Mouse (Mus musculus) NIH3T3 (cell line): ENCODE measurements around the gene Gpat3.

Experiments
- DNase-seq: peaks from one replicate; pipeline ENCODE4 v3.0.0-alpha.2; 2012; ENCODE audit warnings: low read depth

The Gpat3 gene

DNA sequence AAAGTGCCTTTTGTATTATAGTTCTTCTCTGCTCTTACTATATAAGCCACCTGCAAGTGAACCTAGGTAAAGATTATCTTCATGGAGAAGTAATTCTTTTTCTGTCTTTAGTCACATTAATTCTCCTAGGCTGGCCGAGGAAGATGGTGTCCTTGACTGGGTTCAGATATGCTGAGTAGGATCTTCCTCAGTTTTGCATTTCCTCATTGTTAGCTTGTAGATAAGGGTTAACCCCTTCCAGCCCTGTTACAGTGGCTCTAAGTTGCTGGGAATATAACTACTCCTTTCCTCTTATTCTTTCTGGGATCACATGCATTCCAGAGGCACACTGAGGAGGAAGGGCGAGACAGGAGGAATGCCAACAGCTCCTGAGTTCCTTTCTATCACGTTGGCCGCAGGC lies 15.6 kb downstream of the Gpat3 start:
- DNase-seq: no peak

DNA sequence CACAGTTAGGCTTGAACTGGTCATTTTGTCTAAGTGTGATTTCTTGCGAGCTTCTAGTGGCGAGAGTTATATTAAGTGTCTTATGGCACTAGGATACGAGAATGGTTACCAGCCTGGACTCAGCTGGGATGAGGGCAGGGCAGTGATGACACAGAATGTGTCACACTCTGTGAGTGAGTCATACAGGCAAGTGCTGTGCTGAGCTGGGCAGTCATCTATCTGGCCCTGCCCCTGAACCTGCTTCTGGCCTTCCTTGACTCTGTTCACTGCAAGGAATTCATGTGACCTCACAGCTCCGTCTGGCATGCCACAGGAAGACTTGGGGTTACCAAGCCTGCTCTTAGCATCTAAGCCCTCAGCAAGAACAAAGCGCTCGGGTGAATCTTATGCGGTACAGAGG lies 16.3 kb downstream of the Gpat3 start:
- DNase-seq: peak; percentile 58

DNA sequence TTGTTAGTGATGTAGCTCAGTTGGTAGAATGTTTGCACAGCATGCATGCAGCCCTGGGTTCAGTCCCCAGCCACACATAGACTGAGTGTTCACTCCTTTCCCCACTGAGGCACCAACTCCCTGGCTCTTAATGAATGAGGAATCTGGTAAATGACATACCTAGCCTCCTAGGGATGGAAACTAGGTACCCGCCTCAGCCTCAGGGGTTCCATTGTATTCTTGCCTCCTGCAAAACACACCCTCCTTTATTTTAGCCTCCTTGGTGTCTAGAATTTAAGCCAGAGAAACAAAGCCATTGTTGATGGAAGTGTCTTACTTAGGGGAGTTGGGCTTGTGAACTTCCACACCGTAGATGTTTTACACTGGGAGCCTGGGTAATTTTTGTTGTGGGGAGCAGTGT lies 17.6 kb downstream of the Gpat3 start:
- no peak for DNase-seq

DNA sequence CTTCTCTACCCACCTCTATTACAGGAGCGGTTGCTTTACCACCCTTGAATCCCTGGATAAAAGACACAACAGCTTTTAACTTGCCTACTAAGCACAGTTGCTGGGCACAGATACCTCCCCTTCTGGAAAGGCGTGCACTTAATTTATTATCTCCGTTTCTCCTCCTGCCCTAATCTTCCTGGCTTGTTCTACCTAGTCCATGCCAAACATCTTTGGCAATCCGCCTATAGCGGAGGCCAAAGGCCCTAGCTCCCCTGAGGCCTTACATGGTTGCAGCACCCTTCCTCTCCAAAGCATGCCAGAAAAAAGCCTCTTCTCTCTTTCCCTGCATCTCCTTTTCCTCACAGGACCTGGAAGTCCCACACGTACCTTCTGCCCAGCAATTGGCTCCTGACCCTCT lies 18.9 kb downstream of the Gpat3 start:
- DNase-seq: no peak

DNA sequence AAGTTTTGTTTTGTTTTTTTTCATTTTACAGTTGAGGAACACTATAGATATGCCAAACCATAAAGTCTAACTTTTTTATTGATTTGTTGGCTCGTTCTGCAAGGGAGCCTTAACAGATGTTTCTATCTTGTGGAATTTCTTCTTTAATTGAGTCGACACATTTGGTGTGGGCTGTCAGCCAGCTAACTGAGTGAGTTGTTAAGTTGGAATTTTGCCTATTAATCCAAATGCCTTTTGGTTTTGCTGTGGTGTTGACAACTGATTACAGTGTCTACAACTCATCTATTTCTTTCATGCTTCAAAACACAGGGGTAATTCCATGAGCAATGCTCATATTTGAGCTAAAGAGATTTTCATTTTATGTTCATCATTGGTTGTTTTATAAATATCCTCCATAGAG lies 20.7 kb downstream of the Gpat3 start:
- peak; percentile 78 for DNase-seq

DNA sequence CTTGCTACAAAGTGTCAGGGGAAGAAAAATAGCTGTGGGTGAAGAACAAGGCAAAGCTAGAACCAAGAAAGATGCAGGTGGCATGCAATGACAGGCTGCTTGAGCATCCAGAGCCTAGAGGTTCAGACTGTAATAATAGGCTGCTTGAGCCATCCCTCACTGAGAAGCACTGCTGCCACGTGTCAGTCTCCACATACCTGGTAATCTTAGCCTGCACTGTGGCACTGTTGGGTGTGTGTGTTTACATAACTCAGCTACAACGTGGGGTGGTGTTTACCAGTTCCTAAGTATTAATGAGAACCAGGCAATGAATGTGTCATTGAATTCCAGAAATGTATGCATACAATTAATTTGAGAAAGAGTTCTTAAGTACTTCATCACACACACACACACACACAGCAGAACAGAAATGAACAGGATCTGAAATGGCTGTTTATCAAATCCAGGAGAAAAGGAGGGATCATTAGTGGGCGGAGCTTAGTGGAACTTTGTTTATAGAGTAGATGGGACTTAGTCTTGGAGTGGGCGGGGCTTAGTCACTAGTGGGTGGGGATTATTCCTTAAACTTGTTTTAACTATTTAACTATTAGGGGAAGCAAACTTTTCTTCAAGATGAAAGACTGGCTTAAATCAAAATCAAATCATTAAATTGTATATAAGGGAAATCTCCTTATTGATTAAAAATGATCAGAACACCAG lies 23.8 kb downstream of the Gpat3 start:
- DNase-seq: peak; percentile 44

DNA sequence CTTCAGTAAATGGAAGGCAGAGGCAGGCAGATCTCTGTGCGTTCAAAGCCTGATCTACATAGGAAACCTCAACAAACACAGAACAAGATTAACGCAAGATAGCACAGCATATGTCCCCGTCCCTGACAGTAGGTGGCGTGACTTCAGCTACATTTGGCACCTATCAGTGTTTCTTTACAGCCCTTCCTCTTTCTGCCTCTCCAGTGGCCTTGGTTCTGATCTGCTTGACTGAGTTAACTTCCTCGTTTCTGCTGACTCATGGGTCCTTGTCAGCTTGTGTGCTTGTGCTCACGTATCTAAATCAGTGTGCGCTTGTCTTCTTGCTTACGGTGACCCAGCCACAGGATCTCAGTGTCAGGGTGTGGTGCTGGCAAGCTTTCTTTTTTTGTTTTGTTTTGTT lies 26.5 kb downstream of the Gpat3 start:
- DNase-seq: no peak

DNA sequence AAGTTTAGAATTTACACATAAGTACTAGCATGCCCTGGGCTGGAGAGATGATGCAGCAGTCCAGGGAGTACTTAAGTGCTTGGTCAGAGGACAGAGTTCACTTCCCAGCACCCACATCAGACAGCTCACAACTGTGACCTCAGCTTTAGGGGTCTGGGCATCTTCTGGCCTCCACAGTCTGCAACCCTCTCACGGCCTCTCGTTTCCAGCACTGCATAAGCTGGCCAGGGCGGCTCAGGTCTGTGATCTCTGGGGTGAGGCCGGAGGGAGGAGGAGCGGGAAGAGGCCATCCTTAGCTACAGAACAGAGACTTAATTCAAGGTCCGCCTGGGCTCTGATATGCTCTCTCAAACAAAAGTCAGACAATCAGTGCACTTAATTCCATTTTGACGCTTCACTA lies 29.2 kb downstream of the Gpat3 start:
- DNase-seq: no peak

DNA sequence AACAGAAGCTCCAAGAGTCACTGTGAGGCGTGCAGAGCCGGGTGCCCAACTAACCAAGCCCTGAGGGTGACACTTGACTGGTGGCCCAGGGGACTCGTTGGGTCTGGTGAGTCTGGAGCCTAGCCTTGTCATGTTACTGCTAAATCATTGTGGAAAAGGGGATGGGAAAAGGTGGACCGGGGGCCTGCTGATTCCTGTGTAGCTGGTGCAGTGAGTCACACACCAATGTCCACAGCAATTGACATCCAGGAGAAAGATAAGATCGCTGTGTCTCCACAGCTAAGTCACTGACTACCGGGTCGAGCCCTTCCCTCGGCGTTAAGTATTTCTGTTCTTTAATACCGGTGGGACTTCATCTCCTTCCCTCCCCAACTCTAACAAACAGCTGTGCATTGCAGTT lies 29.7 kb downstream of the Gpat3 start:
- no peak for DNase-seq

DNA sequence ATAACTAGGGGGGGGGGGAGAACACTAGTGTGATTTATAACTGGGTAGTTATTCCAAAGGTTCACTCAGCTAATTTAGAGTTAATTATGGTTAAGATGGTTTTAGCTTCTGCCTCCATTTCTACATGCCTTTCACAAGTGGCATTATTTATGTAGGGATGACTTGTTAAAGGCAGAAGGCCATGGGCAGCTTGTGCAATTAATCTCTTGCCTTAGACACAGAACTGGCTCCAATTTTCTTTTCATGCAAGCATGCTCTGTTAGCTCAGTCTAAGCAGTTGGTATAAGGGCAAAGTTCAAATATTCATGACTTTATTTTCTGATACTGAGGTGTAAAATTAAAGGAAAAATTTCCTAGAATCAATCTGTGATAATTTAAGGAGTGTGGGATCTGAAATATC lies 31.5 kb downstream of the Gpat3 start:
- no peak for DNase-seq

DNA sequence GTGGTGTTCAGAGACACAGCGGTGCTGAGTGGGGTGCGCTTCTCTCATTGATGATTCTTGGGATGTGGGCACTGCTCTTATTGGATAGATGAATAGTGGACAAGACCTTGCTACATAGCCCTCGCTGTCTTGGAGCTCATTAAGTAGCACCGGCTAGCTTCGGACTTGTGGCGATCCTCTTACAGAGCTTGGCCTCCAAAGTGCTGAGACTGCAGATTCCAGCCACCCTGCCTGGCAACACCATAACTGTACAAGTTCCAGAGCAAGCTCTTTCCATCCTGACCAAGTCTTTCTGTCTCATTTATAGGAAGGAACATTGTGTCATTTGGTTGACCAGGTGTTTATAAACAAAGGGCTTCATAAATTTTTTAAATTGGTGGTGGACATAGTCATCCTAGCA lies 39.7 kb downstream of the Gpat3 start:
- DNase-seq: no peak

DNA sequence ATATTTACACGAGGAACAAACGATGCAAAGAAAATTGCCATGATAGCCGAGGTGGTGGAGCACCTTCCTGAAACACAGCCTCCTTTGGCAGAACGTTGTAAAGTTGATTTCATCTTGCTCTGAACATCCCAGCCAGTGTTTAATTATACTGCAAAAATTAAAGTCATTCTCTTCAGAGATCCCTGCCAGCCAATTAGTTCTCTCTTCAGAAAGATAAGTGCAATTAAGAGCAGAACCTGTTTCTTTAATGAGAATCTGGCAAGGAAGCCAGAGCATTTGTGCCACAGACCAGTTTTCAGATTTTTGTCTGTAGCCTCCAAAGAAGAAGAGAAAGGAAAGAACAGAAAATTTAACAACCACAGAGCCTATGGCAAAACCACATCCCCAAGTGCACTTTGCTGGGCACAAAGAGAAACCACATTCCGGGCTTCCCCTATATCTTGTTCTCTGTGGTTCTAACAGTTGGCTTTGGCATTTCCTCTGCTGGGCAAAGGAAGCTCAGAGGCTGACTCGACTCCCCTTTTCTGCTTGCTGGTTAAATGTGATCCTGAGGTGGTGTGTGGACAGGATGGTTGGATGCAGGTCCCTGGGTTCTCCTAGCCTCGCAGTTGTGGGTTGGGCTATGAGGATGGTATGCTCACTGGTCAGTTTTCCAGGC lies 40.9 kb downstream of the Gpat3 start:
- DNase-seq: no peak

DNA sequence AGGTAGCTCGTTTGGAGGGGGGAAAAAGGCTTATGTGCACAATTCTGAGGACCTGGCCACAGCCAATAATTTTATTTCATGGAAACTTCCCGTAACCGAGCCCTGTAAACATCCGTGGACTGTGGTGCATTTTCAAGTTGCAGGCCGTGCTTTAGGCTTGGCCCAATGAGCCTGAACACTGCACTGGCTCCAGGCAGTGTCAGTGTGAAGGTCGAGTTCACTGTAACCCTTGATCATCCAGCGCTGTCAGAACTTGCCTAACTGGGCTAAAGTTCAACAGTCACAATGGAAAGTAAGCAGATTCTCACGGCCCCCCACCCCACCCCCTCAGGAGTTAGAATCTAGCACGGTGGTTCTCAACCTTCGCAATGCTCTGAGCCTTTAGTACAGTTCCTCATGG lies 50.7 kb downstream of the Gpat3 start:
- no peak for DNase-seq

DNA sequence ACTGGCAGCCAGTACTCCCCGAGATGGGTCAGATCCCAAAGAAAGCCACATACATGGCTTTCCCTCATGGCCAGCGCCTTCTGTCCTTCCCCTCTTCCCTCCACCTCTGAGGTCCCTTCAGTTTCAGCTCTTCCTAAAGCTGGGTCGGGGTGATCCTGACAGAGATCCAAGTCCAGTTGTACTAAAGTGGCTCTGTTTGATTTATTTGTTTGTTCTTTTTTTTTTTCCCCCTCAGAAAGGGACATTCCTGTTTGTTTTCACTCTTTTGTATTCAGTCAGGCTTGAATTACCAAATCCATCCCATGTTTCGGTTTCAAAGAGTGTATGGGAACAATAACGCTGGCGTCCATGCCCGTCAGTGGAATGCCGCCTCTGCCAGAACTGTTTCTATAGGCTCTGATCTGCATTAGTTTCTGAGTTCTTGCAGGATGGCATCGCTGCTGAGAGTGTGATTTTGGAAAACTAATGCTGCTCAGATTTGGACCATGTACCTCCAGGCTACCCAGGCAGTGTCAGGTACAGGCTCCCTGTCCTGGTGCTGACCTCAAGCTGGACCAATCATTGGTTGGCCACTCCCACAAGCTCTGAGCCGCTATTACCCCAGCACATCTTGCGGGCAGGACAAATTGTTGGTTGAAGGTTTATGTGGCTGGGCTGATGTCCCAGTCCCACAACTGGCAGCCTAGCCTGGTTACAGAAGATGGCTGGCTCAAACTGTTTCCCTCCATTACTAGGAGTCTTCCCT lies 54.4 kb downstream of the Gpat3 start:
- DNase-seq: no peak

DNA sequence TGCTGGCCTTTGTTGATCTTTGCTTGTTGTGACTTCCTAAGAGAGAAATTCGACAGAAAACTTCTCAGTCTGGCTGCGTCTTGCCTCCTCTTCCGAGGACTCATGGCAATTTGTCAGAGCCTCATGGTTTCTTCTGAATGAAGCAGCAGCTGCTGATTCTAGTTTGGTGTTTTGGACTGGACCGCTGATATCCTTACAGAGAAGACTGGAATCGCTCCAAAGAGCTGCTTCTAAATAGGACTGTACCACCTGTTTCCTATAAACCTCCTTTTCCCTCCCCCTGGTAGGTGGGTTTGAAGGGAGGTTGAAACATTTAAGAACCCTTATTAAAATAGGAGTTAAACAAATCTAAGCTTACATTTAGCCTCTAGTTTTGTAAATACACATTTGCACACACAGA lies 55.5 kb downstream of the Gpat3 start:
- no peak for DNase-seq

DNA sequence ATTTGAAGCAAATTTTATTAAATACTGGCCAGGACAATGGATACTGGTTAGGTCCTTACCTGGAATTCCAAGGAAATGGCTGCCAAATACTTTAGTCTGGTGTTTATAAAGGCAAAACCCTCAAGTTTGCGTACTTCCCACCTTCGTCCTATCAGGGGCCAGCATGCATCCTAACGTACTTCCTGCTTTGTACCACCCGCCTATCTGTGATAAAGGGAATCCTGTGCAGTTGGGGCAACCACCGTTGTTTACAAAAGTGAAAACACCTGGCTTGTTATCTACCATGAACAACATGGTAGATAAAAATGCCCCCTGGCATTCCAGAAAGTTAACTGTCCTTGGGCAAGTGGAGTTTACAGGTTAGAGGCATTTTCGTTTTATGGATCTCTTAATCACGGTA lies 63.0 kb downstream of the Gpat3 start:
- no peak for DNase-seq

DNA sequence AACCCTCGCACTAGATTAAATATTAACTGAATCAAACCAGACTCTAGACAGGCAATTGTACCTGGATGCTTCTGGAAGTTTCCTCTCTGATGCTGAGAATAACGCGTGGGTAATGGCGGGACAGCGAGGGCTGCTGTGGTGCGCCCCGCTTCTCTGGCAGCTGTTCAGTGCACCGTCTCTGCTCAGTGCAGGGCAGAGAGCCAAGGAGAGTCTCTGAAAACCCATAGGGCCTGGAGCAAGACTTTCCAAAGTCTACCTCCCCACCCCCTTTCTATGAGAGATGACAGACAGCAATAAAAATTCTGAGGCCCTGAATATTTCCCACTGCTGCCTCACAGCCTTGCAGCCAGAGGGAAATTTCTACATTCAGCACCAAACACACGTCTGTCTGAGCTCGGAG lies 63.4 kb downstream of the Gpat3 start:
- DNase-seq: no peak

DNA sequence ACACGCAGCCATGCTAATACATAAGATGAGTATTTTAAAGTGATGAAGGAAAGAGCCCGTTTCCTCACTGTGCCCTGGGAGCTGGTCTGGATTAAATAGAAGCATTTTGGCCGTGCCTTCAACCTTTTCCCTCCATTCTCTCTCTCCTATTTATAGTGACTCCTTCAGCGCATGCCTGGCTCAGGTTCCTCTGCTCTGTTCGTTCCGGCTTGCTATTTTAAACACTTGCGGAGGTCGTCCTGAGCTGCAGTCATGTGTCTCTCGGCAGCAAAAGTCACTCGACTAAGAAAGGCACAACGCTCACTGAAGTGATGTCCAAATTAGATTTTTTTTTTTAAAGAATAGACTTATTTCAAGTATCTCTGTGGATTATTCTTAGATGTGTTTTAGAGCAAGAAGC lies 64.2 kb downstream of the Gpat3 start:
- DNase-seq: no peak

DNA sequence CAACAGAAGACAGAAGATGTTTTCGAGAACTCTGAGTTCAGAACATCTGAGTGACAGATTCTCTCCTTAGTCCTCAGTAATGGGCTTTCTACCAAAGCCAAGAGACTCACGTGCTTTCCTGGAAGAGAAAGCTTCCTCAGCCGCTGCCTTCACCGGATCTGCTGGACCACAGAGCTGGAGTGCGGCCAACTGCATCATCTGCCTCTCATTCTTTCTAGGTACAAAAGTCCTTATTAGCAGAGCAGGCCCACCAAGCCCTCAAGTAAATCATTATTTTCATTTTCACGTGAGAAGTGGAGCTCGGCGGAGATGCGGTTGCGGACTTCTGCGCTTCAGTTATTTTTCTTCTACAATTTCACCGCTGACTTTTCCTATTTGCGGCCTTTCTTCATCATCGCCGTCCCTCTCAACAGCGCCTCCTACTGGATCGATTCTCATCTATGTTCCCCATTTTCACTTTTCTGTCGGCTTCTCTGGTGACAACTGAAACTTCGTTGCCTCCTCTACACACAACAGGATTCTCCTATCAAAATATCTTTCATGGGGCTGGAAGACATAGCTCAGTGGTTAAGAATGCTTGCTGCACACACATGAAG lies 66.1 kb downstream of the Gpat3 start:
- DNase-seq: peak; percentile 14

DNA sequence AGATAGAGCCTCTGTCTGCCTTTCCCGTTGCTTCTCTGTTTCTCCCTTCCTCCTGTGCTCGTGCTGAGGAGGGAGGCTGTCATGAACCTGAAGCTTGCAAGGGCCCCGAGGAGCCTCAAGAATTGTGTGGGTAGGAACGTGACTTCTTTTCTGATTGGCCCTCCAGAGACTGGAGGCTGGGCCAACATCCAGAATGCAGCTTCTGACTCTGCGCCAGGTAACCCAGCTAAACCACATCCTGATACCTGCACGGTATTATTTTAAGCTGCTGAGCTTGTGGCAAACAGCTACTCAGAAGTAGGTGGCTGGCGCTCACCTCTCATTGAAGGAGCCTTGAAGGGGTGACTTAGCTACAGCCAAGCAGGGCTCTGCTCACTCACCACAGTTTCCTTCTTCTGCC lies 66.9 kb downstream of the Gpat3 start:
- DNase-seq: no peak

DNA sequence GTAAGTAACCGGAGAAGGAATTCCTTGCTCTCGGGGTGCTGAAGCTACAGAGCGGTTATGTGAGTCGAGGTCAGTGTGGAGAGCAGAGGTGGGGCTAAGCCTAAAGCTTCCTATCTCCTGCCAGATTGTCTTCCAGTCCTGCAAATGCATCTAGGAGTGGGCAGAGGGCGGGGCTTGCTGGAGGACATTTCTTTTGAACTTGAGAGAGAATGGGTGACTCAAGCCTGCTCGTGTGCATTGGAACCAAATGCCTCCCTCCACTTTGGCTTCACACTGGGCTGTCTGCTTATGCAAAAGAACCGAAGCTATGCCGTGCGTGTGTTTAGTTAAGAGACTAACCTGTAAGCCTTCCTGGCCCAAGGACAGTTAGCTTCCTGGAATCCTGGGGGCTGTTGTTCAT lies 67.8 kb downstream of the Gpat3 start:
- no peak for DNase-seq

DNA sequence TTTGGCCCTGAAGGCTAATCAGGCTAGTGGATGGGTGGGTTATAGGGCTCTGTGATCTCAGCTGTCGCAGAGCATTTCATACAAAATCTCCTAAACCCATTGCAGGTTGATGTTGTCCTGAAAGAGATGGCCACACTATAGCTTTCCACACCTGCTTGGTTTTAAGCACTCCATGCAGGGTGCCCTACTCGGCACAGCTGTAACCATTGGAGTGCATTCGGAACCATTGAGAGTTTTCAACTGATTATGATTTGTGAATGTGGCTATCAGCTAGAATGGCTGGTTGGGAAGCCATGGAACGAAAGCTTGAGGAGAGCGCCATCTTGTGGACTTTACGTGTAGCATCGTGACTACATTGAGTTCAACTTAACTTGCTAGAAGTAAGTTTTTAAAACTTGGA lies 69.5 kb downstream of the Gpat3 start:
- peak; percentile 88 for DNase-seq

DNA sequence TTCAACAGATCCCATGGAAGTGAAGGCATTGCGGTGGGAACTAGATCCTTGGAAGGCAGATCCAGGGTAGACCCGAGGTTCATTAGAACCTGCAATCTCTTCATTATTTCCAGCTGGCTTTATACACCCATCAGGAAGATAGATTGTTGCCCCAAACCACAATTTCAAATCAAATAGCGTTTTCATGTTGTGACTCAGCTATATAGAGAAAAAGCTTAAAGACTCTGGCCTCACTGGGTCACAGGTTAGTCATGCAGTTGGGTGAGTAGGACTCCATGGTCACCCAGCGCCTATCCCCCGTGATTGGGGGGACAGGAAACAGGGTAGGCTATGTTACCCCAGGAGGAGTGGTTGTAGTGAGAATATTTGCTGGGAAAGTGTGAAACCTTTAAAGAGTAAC lies 69.9 kb downstream of the Gpat3 start:
- DNase-seq: no peak
